Mouse (Mus musculus): ENCODE data around the gene Utp14b.

Gene Utp14b

GRCm38 (mm10) chr1:78686872-78687271 is 29.0 kb downstream of the Utp14b start:
- DNase-seq (ENCODE audit: low spot score in 2 of 2), result no peak

GRCm38 (mm10) chr1:78688149-78688548 is 30.3 kb downstream of the Utp14b start:
- no peak for DNase-seq (ENCODE audit: low spot score in 2 of 2)

- no peak for DNase-seq (ENCODE audit: low spot score in 2 of 2)
Measured at GRCm38 (mm10) chr1:78694503-78695258, 36.8 kb downstream of the Utp14b start.

GRCm38 (mm10) chr1:78696305-78696704 is 38.5 kb downstream of the Utp14b start:
- DNase-seq (ENCODE audit: low spot score in 2 of 2), result no peak

GRCm38 (mm10) chr1:78696903-78697302 is 39.1 kb downstream of the Utp14b start:
- no peak for DNase-seq (ENCODE audit: low spot score in 2 of 2)

GRCm38 (mm10) chr1:78698138-78698537 is 40.3 kb downstream of the Utp14b start:
- no peak for DNase-seq (ENCODE audit: low spot score in 2 of 2)

GRCm38 (mm10) chr1:78701740-78702139 is 43.9 kb downstream of the Utp14b start:
- no peak for DNase-seq (ENCODE audit: low spot score in 2 of 2)

GRCm38 (mm10) chr1:78702282-78702963 is 44.6 kb downstream of the Utp14b start:
- DNase-seq (ENCODE audit: low spot score in 2 of 2), result no peak

- DNase-seq (ENCODE audit: low spot score in 2 of 2), result no peak
Measured at GRCm38 (mm10) chr1:78702964-78703285, 45.1 kb downstream of the Utp14b start.

GRCm38 (mm10) chr1:78706338-78706737 is 48.5 kb downstream of the Utp14b start:
- no peak for DNase-seq (ENCODE audit: low spot score in 2 of 2)

- DNase-seq (ENCODE audit: low spot score in 2 of 2), result peak in 1 of 2 experiments; percentile 25
Measured at GRCm38 (mm10) chr1:78707280-78707679, 49.4 kb downstream of the Utp14b start.

- no peak for DNase-seq (ENCODE audit: low spot score in 2 of 2)
Measured at GRCm38 (mm10) chr1:78710026-78710425, 52.2 kb downstream of the Utp14b start.

GRCm38 (mm10) chr1:78710613-78711329 is 52.9 kb downstream of the Utp14b start:
- DNase-seq (ENCODE audit: low spot score in 2 of 2), result no peak

Data from right cerebral cortex, postnatal 36 days (tissue).